Mouse (Mus musculus): ENCODE measurements around the gene Dcun1d1. TPM values are rescaled to one million over a fixed set of nuclear protein-coding genes. Genes with fewer than 3 reads are reported as not detected.

The Dcun1d1 gene
- polyA plus RNA-seq, 1 experiment from 2014 or later: 93.1 TPM

DNA sequence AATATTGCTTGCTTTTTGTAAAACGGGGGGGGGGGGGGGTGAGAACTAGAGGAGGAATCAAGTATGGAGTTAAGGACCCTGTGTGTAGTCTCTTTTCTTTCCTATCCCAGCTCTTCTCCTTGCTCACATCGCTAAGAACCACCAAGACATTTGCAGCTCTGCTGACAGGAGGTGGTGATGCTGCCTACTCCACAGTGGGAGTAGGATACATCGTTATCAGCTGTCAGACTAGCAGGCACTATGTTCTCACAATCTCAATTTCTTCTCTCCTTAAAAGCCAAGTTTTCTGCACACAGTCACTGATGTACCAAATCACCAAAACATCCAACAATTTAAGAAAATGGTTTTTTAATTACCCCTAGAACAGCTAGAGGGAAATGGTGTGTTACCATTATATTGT, 7.8 kb downstream of the Dcun1d1 start:
- no peak overlapping the region for H3K9ac ChIP-seq
- no peak overlapping the region for H3K4me2 ChIP-seq
- no peak overlapping the region for H3K4me3 ChIP-seq (replicated peaks)
- no peaks in the 10 kb centered on the region for H3K36me3 ChIP-seq
- H3K27me3 ChIP-seq: no peaks in the 10 kb centered on the region
- 54% methylated on average over 3 of the region's 3 CpGs for WGBS
- peaks cover 24% of the 10 kb centered on the region for H3K4me1 ChIP-seq
- H3K27ac ChIP-seq: no peak overlapping the region
- no peaks in the 10 kb centered on the region for H3K9me3 ChIP-seq (replicated peaks)
- ATAC-seq (replicated peaks; ENCODE audit: low FRiP score): no peak

DNA sequence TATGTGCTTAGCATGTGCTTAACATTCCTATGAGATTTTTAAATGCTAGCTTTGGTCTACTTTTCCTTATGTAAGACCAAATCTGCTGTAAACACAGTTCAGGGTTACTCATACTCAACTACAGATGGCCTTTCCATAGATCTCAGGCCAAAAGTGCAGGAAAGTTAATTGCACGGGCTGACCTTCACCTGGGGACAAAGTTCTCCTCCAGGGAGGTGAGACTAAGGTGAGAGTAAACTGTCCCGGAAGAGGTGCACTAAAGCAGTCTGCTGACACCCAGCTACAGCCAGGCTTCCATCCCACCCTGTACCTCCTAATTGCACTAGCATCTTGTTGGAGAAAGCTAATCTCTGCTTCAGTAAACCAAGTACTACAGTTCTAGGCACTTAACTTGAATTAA, 11.4 kb downstream of the Dcun1d1 start:
- Histone ChIP-seq H3K36me3 (no peaks in the 10 kb centered on the region), H3K4me2 (no peak overlapping the region), H3K27me3 (no peaks in the 10 kb centered on the region), H3K9me3 (replicated peaks) (no peaks in the 10 kb centered on the region), H3K4me1 (peaks cover 16% of the 10 kb centered on the region), H3K27ac (no peak overlapping the region), H3K9ac (no peak overlapping the region), H3K4me3 (replicated peaks) (no peak overlapping the region)
- ATAC-seq (replicated peaks; ENCODE audit: low FRiP score): no peak
- 64% methylated on average over 2 of the region's 2 CpGs for WGBS

DNA sequence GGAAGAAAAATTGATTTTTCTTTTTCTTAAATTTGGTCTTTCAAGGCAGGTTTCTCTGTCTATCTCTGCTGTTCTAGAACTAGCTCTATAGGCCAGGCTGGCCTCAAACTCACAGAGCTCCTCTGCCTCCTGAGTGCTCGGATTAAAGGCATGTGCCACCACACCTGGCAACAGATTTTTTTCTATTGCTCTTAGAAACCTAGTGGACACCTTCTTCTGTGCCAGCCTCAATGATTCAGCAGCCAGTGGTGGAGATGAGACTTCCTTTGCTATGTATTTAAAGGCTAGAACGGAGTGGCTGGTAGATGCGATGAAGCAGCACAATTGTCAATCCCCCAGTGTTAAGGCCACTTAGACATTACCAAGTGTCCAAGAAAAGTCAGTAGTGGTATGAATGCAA, 13.2 kb downstream of the Dcun1d1 start:
- WGBS: 69% methylated on average over 3 of the region's 3 CpGs
- no peak for ATAC-seq (replicated peaks; ENCODE audit: low FRiP score)
- no peak overlapping the region for H3K9ac ChIP-seq
- H3K4me1 ChIP-seq: peaks cover 7% of the 10 kb centered on the region
- no peak overlapping the region for H3K4me3 ChIP-seq (replicated peaks)
- no peaks in the 10 kb centered on the region for H3K27me3 ChIP-seq
- no peaks in the 10 kb centered on the region for H3K9me3 ChIP-seq (replicated peaks)
- H3K27ac ChIP-seq: no peak overlapping the region
- 0 out of 2 replicates have a peak, but pooled peaks cover 3% of the 10 kb centered on the region for H3K36me3 ChIP-seq
- no peak overlapping the region for H3K4me2 ChIP-seq

DNA sequence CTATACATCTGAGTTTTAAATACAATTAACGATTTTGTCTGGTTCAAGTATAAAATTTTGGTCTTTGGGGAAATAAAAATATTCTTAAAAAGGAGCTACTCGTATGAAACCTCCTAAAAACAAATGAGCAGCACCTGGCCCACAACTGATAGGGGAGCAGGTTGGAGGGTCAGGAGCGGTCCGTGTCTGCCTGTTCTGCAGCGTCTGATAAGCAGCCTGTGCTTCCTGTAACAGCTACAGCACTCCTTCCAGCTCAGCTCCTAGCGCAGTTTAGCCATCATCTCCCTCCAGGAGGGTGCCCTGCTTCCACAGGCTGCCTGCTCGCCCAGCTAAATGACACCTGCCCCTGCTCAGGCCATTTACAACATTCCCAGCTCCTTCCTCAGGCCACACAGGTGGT, 13.8 kb downstream of the Dcun1d1 start:
- Histone ChIP-seq H3K27me3 (no peaks in the 10 kb centered on the region), H3K9me3 (replicated peaks) (no peaks in the 10 kb centered on the region), H3K4me2 (no peak overlapping the region), H3K9ac (no peak overlapping the region), H3K4me1 (peaks cover 7% of the 10 kb centered on the region), H3K36me3 (peaks cover 7% of the 10 kb centered on the region), H3K4me3 (replicated peaks) (no peak overlapping the region), H3K27ac (no peak overlapping the region)
- 51% methylated on average over 7 of the region's 7 CpGs for WGBS
- ATAC-seq (replicated peaks; ENCODE audit: low FRiP score): peak; percentile 87

DNA sequence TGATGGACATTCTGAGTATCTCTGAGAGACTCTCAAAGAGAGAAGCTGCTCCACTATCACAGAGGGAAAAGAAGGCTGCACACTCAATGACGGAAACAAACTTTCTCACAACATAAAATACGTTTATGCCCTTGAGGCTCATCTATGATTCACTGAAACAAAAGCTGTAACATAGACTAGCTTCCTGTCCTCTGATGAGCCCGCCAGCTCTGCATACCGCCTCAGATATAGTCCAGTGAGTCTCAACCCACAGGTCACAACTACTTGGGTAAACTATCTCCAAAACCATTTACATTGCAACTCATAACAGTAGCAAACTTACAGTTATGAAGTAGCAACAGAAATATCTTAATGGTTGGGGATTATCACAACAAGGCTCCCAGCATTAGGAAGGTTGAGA, 14.7 kb downstream of the Dcun1d1 start:
- Histone ChIP-seq H3K4me1 (peaks cover 7% of the 10 kb centered on the region), H3K4me2 (no peak overlapping the region), H3K9me3 (replicated peaks) (no peaks in the 10 kb centered on the region), H3K27me3 (no peaks in the 10 kb centered on the region), H3K4me3 (replicated peaks) (no peak overlapping the region), H3K9ac (no peak overlapping the region), H3K27ac (no peak overlapping the region), H3K36me3 (peaks cover 17% of the 10 kb centered on the region)
- no peak for ATAC-seq (replicated peaks; ENCODE audit: low FRiP score)
- WGBS: 62% methylated on average over 4 of the region's 4 CpGs

DNA sequence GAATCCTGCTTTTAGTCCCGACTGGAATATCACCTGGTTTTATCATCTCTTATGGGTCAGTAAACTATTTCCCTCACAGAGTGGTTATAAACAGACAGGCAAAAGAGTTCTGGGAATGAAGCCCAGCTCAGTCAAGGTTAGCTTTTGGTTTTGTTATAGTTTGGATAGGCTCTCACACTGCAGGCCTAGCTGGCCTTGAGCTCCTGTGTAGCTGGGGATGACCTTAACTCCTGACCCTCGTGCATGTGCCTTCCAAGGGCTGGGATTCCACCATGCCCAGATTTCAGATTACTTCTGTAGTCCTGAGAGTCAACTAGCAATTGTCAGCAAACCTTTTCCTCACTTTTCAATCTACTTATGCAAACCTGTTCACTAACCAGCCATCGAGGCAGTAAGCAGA, 19.0 kb downstream of the Dcun1d1 start:
- 75% methylated on average over 3 of the region's 3 CpGs for WGBS
- Histone ChIP-seq H3K9ac (no peak overlapping the region), H3K4me2 (no peak overlapping the region), H3K36me3 (peaks cover 55% of the 10 kb centered on the region), H3K9me3 (replicated peaks) (no peaks in the 10 kb centered on the region), H3K27me3 (no peaks in the 10 kb centered on the region), H3K4me1 (peaks cover 3% of the 10 kb centered on the region), H3K4me3 (replicated peaks) (no peak overlapping the region), H3K27ac (no peak overlapping the region)
- ATAC-seq (replicated peaks; ENCODE audit: low FRiP score): no peak

DNA sequence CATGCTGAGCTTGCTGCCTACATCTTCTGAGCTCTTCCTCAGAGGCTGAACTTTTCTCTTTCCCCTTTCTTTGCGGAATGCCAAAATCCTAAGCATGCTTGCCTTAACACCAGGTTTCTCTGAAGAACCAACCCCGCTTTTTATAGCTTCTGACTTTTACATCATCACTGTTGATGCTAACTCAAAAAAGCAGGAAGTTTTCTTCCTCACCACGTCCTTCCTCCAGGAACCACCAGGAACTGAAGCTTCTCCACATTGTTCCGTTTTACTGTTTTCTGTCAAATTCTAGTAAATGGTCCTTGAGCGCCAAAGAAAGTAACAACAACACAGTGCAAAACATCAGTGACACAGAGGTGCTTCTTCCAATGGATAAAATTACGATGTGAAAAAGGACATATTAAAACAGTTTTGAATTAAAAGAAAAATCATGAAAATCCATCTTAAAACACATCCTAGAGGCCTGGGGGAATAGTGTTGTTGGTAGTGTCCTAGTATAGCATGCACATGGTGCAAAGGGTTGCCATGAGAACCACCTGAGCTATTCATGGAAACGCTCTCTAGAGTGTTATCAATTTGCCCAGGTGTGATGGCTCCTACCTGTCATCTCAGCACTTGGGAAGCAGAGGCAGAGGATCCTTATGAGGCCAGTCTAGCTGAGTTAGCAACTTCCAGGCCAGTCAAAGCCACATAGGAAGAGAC, 28.1 kb downstream of the Dcun1d1 start:
- no peak overlapping the region for H3K4me2 ChIP-seq
- no peaks in the 10 kb centered on the region for H3K4me1 ChIP-seq
- H3K9me3 ChIP-seq (replicated peaks): peaks cover 3% of the 10 kb centered on the region; the same call in 1 of the 2 replicates
- ATAC-seq (replicated peaks; ENCODE audit: low FRiP score): no peak
- 84% methylated on average over 7 of the region's 7 CpGs for WGBS
- H3K4me3 ChIP-seq (replicated peaks): no peak overlapping the region
- H3K27ac ChIP-seq: no peak overlapping the region
- H3K9ac ChIP-seq: no peak overlapping the region
- H3K27me3 ChIP-seq: no peaks in the 10 kb centered on the region
- H3K36me3 ChIP-seq: peaks cover 53% of the 10 kb centered on the region

DNA sequence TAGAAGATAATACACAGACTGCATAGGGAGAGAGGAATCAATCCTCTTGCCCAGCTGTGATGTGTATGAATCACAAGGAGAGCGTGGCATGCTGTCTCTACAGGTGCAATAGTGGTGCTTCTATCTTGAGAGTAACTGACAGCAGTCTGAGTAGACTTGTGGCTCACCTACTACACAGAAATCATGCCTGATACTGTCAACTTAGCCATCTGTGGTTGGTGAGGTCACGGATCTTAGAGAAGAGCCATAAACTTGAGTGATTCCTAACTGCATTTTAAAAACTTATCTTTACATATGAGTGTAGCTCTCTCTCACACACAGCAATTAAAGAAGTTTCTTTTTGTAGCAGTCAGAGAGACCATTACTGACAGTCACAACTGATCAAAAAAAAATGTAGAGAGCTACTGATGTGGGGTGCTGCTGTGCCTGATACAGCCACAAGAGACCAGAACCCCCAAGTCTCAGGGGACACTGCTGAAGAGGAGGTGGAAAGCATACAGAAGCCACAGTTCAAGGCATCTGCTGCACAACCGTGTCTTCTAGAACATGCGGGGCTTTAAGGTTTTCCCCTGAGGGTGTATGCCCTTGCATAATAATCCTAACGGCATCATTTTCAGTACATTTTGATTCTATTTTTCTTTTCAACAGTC, 36.6 kb downstream of the Dcun1d1 start:
- Histone ChIP-seq H3K4me3 (replicated peaks) (no peak overlapping the region), H3K36me3 (peaks cover 56% of the 10 kb centered on the region), H3K27ac (no peak overlapping the region), H3K9me3 (replicated peaks) (no peaks in the 10 kb centered on the region), H3K27me3 (no peaks in the 10 kb centered on the region), H3K9ac (no peak overlapping the region), H3K4me2 (no peak overlapping the region), H3K4me1 (no peaks in the 10 kb centered on the region)
- 88% methylated on average over 5 of the region's 5 CpGs for WGBS
- ATAC-seq (replicated peaks; ENCODE audit: low FRiP score): no peak

DNA sequence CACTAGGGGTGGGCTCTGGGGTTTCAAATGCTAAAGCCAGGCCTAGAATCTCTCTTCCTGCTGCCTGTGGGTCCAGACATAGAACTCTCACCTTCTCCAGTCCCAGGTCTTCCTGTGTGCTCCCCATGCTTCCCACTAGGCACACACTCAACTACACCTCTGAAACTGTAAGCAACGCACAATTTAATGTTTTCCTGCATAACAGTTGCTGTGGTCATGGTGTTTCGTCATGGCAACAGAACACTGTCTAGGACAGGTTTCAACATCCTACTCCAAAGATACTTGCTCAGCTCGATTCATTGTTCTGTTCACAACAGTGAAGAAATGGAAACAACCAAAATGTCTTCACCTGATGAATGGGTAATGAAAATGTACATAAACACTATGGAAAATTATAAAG, 38.1 kb downstream of the Dcun1d1 start:
- Histone ChIP-seq H3K4me2 (no peak overlapping the region), H3K27ac (no peak overlapping the region), H3K9ac (no peak overlapping the region), H3K4me1 (no peaks in the 10 kb centered on the region), H3K9me3 (replicated peaks) (no peaks in the 10 kb centered on the region), H3K4me3 (replicated peaks) (no peak overlapping the region), H3K36me3 (peaks cover 52% of the 10 kb centered on the region), H3K27me3 (no peaks in the 10 kb centered on the region)
- no peak for ATAC-seq (replicated peaks; ENCODE audit: low FRiP score)
- WGBS: 90% methylated on average over 3 of the region's 3 CpGs

DNA sequence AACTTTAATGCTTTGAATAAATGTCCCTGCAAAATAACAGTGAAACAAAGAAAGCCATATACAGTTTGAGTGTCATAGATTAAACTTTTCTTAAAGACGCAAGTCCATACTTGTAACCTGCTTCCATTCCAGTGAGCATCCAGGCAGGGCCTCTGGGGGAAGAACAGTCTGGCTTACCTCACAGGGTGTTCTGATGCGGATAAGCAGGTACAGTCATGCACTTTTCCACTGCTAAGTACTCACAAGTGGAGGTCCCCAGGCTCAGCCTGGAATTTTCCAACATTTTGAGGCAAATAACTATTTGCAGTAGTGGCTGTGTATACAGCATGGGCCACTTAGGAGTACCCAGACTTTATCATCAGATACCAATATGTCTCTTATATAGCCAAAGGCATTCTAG, 39.3 kb downstream of the Dcun1d1 start:
- 92% methylated on average over 2 of the region's 2 CpGs for WGBS
- no peak overlapping the region for H3K9ac ChIP-seq
- no peak overlapping the region for H3K4me2 ChIP-seq
- peaks cover 49% of the 10 kb centered on the region for H3K36me3 ChIP-seq
- ATAC-seq (replicated peaks; ENCODE audit: low FRiP score): no peak
- no peaks in the 10 kb centered on the region for H3K27me3 ChIP-seq
- no peaks in the 10 kb centered on the region for H3K9me3 ChIP-seq (replicated peaks)
- no peak overlapping the region for H3K27ac ChIP-seq
- H3K4me1 ChIP-seq: no peaks in the 10 kb centered on the region
- no peak overlapping the region for H3K4me3 ChIP-seq (replicated peaks)

DNA sequence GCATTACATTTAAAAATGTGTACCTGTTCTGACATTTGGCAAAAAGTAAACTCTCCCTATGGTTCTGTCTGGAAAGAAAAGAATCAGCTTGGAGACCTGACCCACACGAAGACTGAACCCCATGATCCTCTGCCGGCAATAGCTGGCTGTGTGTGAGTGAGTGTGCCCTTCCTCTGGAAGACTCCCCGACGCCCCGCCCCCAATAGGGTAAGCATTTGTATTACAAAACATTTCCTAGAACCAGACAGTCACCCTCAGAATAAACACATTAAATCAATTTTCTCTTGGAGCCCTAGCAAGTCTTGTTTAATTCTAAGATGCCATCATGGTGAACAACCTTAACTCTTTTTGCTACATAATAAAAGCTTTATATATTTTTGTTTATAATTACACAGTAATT, 44.1 kb downstream of the Dcun1d1 start:
- Histone ChIP-seq H3K4me3 (replicated peaks) (no peak overlapping the region), H3K9ac (no peak overlapping the region), H3K4me2 (no peak overlapping the region), H3K27ac (no peak overlapping the region), H3K9me3 (replicated peaks) (no peaks in the 10 kb centered on the region), H3K27me3 (no peaks in the 10 kb centered on the region), H3K36me3 (peaks cover 38% of the 10 kb centered on the region), H3K4me1 (no peaks in the 10 kb centered on the region)
- 89% methylated on average over 5 of the region's 5 CpGs for WGBS
- no peak for ATAC-seq (replicated peaks; ENCODE audit: low FRiP score)

DNA sequence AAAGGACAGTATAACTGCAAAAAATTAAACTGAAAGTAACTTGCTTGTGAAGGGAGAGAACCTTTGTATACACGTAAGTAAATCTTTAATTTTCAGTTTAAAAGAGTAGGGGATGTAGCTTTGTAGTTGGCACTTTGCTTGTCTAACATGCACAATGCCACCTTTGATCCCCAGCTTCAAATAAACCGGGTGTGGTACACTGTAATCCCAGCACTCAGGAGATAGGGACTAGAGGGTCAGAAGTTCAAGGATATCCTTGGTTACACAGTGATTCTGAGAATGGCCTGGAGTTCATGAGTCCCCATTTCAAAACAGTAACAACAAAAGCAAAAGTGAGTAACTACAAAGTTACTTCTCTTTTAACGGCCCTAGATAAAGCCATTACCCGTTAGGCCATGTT, 46.1 kb downstream of the Dcun1d1 start:
- Histone ChIP-seq H3K9ac (no peak overlapping the region), H3K4me2 (no peak overlapping the region), H3K4me1 (no peaks in the 10 kb centered on the region), H3K9me3 (replicated peaks) (no peaks in the 10 kb centered on the region), H3K36me3 (peaks cover 26% of the 10 kb centered on the region), H3K27ac (no peak overlapping the region), H3K27me3 (no peaks in the 10 kb centered on the region), H3K4me3 (replicated peaks) (no peak overlapping the region)
- no peak for ATAC-seq (replicated peaks; ENCODE audit: low FRiP score)
- WGBS: 91% methylated on average over 4 of the region's 4 CpGs

DNA sequence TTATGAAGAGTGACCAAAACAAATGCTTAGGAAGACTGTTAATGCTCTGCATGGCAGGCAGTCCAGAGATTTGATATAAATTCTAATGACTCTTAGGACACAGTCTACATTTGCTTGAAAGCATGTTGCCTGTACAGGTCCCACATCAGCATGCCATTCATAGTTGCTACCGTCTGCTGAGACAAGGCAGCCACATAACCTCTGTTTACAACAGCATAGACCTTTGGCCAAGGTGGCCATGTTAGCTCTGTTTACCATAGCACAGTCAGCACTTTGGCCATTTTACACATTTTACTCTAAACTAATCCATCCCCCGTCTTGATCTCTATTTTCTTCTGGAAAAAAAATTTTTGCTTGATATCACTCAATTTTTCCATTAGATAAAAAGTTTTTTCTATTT, 47.7 kb downstream of the Dcun1d1 start:
- H3K27ac ChIP-seq: no peak overlapping the region
- no peak overlapping the region for H3K4me3 ChIP-seq (replicated peaks)
- no peaks in the 10 kb centered on the region for H3K4me1 ChIP-seq
- no peaks in the 10 kb centered on the region for H3K9me3 ChIP-seq (replicated peaks)
- peaks cover 23% of the 10 kb centered on the region for H3K36me3 ChIP-seq
- H3K27me3 ChIP-seq: no peaks in the 10 kb centered on the region
- WGBS: 92% methylated on average over 2 of the region's 2 CpGs
- no peak overlapping the region for H3K9ac ChIP-seq
- H3K4me2 ChIP-seq: no peak overlapping the region
- ATAC-seq (replicated peaks; ENCODE audit: low FRiP score): no peak
